Mouse (Mus musculus): Measurements from ENCODE around the gene Wapl.

DNA sequence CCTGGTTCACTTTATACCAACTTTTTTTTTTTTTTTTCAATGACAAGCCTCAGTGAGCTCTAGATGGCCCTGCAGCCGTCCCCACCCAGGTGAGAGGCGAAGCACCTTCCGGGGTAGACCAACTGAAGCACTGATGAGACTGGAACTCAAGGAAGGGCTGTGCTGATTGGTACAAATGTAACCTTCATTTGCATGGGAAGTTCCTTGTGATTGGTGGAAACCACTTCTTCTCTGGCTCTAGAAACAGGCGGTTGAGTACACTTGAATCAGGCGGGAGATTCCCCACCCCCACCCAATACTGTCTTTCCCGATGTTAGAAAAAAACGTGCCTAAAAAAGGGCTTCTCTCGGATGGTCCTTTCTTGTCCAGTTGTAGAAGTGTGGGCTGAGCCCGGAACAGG lies 91.2 kb downstream of the Wapl start:
- TF ChIP-seq TCF12 (IDR thresholded peaks at IDR 0.05; ENCODE audit: insufficient read depth, poor library complexity, severe bottlenecking) (no peak), MAX (IDR thresholded peaks at IDR 0.05; ENCODE audit: low read depth) (no peak), E2F4 (IDR thresholded peaks at IDR 0.05; ENCODE audit: insufficient read depth) (no peak), USF1 (IDR thresholded peaks at IDR 0.05; ENCODE audit: low read depth) (no peak), POLR2A (IDR thresholded peaks at IDR 0.05; ENCODE audit: insufficient read length, low read depth) (no peak), POLR2AphosphoS2 (IDR thresholded peaks at IDR 0.05; ENCODE audit: insufficient read length, low read depth) (no peak), MYOD1 (IDR thresholded peaks at IDR 0.05; ENCODE audit: control insufficient read depth in 1 of 3, insufficient read length in 2 of 3, low read depth in 2 of 3) (no peak)
